Mouse (Mus musculus) C2C12 (cell line): ENCODE data around the gene Specc1l. TPM values are rescaled to one million over a fixed set of nuclear protein-coding genes. Genes with fewer than 3 reads are reported as not detected.

ENCODE experiments used
- H3K27me3 ChIP-seq: one replicate; pipeline ENCODE4 v1.6.1; 2011; ENCODE audit not compliant: control insufficient read depth, insufficient read depth, insufficient read length
- H3K36me3 ChIP-seq: one replicate; pipeline ENCODE4 v1.6.1; 2011; ENCODE audit not compliant: control insufficient read depth, insufficient read depth
- H3K4me3 ChIP-seq: one replicate; pipeline ENCODE4 v1.5.1; 2011; ENCODE audit warnings: mild to moderate bottlenecking, control low read depth; ENCODE audit not compliant: poor library complexity, insufficient read depth, severe bottlenecking
- H3K79me2 ChIP-seq: one replicate; pipeline ENCODE4 v1.6.1; 2011; ENCODE audit not compliant: control insufficient read depth, insufficient read depth
- H3K79me3 ChIP-seq: one replicate; pipeline ENCODE4 v1.6.1; 2011; ENCODE audit warnings: low read depth, control low read depth
- H3ac ChIP-seq: one replicate; pipeline ENCODE3; 2011; ENCODE audit warnings: low read depth; ENCODE audit not compliant: control insufficient read depth, insufficient read length
- CEBPB ChIP-seq: IDR thresholded peaks from one replicate; pipeline ENCODE4 v1.6.1; 2011; ENCODE audit warnings: low read depth, mild to moderate bottlenecking, control low read depth, moderate library complexity
- CTCF ChIP-seq: IDR thresholded peaks from one replicate; pipeline ENCODE4 v1.5.1; 2011; ENCODE audit not compliant: control insufficient read depth, insufficient read depth, insufficient read length
- FOSL1 ChIP-seq: IDR thresholded peaks from one replicate; pipeline ENCODE4 v1.8.0; 2011; ENCODE audit warnings: mild to moderate bottlenecking, low read length; ENCODE audit not compliant: poor library complexity, insufficient read depth, severe bottlenecking
- MAX ChIP-seq: IDR thresholded peaks from one replicate; pipeline ENCODE4 v1.6.1; 2011; ENCODE audit warnings: mild to moderate bottlenecking, control low read depth
- MYOD1 ChIP-seq: IDR thresholded peaks from one replicate; pipeline ENCODE4 v1.6.1; 2011; ENCODE audit warnings: low read depth; ENCODE audit not compliant: control insufficient read depth, insufficient read length
- MYOG ChIP-seq: IDR thresholded peaks from one replicate; pipeline ENCODE4 v1.6.1; 2011; ENCODE audit not compliant: control insufficient read depth, insufficient read length; ENCODE audit errors: extremely low read depth
- USF1 ChIP-seq: IDR thresholded peaks from one replicate; pipeline ENCODE4 v1.6.1; 2011; ENCODE audit warnings: low read depth, mild to moderate bottlenecking, control low read depth, moderate library complexity
- polyA plus RNA-seq: library from polyadenylated mRNA; unstranded; fragments of >200 nt; fragmentation: generic; extraction: Trizol; gene quantifications from one replicate; pipeline ENCODE4 v1.2.1, GENCODE M21; 2012; ENCODE audit warnings: missing spikeins

Gene Specc1l
- polyA plus RNA-seq, 1 experiment, result 19.1 TPM

DNA sequence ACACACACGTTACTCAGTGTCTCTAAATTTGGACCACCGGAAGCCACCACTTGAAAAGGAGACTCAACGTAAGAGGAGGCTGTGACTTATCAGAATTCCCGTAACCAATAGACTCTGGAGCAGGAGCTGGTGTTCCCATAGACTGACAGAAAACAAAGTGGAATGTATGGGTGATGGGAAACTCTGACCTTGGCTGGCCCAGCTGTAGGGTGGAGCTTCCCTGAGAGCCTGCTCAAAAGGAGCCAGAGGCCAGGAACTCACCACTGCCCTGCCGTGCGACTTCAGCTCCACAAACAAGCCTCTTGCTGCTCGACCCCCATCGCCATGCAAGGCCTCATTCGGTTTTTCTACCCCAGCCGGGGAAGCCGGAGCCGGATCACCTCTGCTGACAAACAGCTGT lies 38.2 kb upstream of the Specc1l start:
- Histone ChIP-seq H3ac (no peak overlapping the region), H3K27me3 (no peaks in the 10 kb centered on the region), H3K4me3 (no peak overlapping the region), H3K79me2 (no peaks in the 10 kb centered on the region), H3K79me3 (no peaks in the 10 kb centered on the region), H3K36me3 (peaks cover 42% of the 10 kb centered on the region)
- TF ChIP-seq CEBPB, result no peak
- no peak for TF ChIP-seq MYOD1
- TF ChIP-seq MYOG, result no peak
- no peak for TF ChIP-seq MAX
- no peak for TF ChIP-seq USF1
- no peak for TF ChIP-seq FOSL1
- no peak for TF ChIP-seq CTCF

DNA sequence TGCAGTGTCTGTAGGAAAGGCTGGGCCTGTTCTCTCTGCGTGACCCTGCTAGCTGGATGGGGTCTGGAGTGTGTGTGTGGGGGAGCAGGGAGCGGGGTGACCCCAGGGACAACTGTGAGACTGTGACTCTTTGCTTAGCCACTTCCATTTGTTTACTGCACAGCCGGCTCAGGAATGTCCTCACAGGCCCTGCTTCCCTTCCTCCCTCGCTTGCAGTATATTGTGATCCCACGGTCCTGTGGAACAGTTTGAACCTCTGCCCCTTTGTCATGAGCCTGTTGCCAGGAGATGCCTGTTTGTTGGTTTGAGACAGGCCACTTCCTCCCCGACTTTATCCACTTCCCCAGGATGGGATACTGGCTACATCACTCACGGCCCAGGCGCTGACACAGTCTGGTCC lies 35.4 kb upstream of the Specc1l start:
- TF ChIP-seq MYOG (no peak), FOSL1 (no peak), USF1 (no peak), CEBPB (no peak), MAX (no peak)
- Histone ChIP-seq H3K36me3 (peaks cover 53% of the 10 kb centered on the region), H3ac (no peak overlapping the region), H3K27me3 (no peaks in the 10 kb centered on the region), H3K79me2 (no peaks in the 10 kb centered on the region), H3K79me3 (no peaks in the 10 kb centered on the region), H3K4me3 (no peak overlapping the region)

DNA sequence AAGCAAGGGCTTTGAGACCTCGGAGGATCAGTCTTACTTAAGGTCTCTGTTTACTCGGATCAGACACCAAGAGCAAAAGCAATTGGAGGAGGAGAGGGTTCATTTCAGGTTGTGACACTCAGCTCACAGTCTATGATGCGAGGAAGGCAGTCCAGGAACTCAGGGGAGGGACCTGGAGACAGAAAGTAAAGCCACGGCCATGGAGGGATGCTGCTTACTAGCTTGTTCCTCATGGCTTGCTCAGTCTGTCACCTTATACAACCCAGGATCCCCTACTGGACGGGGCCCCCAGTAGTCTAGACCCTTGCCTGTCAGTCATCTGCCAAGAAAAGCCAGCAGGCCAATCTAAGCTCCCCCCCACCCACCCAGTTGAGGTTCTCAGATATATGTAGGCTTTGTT lies 33.0 kb upstream of the Specc1l start:
- peaks cover 60% of the 10 kb centered on the region for H3K36me3 ChIP-seq
- H3K79me2 ChIP-seq, result no peaks in the 10 kb centered on the region
- no peak overlapping the region for H3ac ChIP-seq
- H3K27me3 ChIP-seq, result no peaks in the 10 kb centered on the region
- no peak overlapping the region for H3K4me3 ChIP-seq
- TF ChIP-seq CEBPB (no peak), MYOD1 (no peak), MYOG (no peak), USF1 (no peak), MAX (no peak), FOSL1 (no peak), CTCF (no peak)
- no peaks in the 10 kb centered on the region for H3K79me3 ChIP-seq

DNA sequence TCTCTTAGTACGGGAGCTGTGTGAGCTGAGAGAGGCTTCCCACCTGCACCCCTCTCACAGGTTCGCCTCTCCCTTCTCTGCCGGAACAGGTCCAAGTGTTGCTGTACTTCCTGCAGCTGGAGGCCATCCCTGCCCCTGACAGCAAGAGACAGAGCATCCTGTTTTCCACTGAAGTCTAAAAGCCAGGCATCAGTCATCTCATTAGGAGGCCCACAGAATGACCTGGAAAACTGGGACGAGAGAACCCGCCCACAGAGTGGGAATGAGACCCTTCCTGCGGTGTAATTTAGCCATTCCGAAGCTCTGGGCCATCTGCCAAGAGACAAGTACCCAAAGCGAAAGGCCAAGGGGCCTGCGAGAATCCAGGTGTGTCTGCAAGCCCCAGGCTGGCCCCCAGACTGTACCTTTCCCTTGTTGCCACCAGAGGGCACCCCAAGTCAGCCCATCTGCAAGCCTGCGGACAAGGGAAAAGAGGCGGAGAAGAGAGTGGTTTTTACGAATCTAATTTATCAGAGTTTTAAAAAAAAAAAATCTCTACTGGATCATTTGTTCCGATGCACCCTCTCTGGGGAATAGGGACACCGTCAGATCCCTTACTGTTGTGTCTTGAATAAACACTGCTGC lies 29.6 kb upstream of the Specc1l start:
- H3K79me2 ChIP-seq, result no peaks in the 10 kb centered on the region
- no peak for TF ChIP-seq CEBPB
- TF ChIP-seq MAX, result no peak
- peak; percentile 77 for TF ChIP-seq CTCF
- no peak overlapping the region for H3ac ChIP-seq
- H3K27me3 ChIP-seq, result no peaks in the 10 kb centered on the region
- H3K79me3 ChIP-seq, result no peaks in the 10 kb centered on the region
- no peak overlapping the region for H3K4me3 ChIP-seq
- peaks cover 55% of the 10 kb centered on the region for H3K36me3 ChIP-seq

DNA sequence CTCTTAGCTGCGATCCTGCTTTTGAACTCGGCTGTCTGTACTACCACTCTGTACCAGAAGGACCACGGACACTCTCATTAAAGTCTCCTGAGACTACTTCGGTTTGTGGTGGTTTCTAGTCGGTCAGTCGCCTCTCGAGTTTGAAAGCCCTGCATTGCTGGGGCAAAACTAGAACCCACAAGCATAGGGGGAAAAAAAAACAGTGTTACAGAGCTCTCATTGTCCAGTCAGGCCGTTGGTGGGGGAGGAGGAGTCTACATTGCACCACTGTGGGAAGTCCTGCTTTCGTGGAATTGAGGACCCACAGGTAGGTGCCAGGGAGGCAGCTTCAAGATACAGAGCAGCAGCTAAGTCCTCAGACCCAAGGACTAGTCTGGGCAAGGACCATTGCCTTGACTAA lies 27.0 kb upstream of the Specc1l start:
- H3K79me2 ChIP-seq, result no peaks in the 10 kb centered on the region
- no peak overlapping the region for H3ac ChIP-seq
- no peak overlapping the region for H3K4me3 ChIP-seq
- TF ChIP-seq USF1 (no peak), MYOD1 (no peak), CEBPB (no peak), FOSL1 (no peak), MAX (no peak), MYOG (no peak), CTCF (no peak)
- no peaks in the 10 kb centered on the region for H3K27me3 ChIP-seq
- peaks cover 32% of the 10 kb centered on the region for H3K36me3 ChIP-seq
- H3K79me3 ChIP-seq, result no peaks in the 10 kb centered on the region

DNA sequence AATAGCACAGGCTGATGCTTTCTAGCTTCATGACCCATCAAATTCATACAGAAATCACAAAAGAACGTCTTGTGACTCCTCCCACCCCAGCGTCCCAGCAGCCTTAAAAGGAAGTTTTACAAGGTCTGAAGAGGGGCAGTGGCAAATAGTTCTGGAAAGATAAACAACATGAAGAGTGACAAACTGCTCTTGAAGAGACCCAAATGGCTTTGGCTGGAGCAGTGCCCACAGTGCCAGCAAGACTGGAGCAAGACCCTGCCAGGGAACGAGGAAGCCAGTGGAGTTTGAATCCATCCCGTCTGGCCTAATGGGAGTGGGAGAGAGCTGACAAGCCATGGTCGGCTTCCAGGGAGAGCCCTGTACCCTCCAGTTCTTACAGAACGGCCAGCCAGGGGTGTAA lies 25.3 kb upstream of the Specc1l start:
- no peaks in the 10 kb centered on the region for H3K79me2 ChIP-seq
- no peaks in the 10 kb centered on the region for H3K27me3 ChIP-seq
- peaks cover 21% of the 10 kb centered on the region for H3K36me3 ChIP-seq
- H3ac ChIP-seq, result no peak overlapping the region
- no peaks in the 10 kb centered on the region for H3K79me3 ChIP-seq
- TF ChIP-seq USF1 (no peak), CEBPB (no peak), MYOG (no peak), FOSL1 (no peak), MAX (no peak)
- H3K4me3 ChIP-seq, result no peak overlapping the region
